Mouse (Mus musculus) frontal cortex, adult (tissue): Measurements from ENCODE around the gene Rpl12.

Experiments
- ATAC-seq: cut with Nextera tagmentation; 2 replicates; pipeline ENCODE4 v1.9.2; 2017; ENCODE audit warnings: mild to moderate bottlenecking, moderate library complexity, mixed read lengths; ENCODE audit not compliant: low TSS enrichment

The Rpl12 gene

DNA sequence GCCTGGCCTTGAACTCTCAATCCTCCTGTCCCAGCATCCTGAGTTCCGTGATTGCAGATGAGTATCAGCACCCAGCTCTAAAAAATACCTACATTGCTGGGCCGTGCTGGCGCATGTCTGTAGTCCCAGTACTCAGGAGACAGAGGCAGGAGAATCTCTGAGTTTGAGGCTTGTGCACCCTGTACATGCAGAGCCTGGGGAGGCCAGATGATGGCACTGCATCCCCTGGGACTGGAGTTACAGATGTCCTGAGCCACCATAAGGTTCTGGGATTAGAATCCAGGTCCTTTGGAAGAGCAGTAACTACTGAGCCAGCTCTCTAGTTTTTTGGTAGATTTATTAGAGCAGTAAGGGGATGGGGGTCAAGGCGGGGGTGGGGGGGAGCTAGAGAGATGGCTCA, 20.9 kb upstream of the Rpl12 start:
- ATAC-seq: no peak

DNA sequence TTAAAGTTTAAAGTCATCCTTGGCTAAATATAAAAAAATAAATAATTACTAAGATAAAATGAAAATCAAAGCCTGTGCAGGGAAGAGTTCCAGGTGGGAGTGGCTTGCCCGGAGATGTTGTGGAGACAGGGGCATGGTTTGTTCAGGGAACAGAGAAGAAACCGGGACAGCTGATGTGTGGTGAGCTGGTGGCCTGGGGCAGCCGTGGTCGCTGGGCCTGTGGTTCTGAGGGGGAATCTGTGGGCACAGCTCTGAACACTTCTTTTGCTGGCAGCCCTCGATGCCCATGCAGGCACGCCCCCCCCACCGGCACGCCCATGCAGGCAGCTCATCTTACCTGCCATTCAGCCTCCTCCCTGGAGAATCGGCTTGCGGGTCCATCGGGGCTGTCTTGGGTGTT, 13.9 kb upstream of the Rpl12 start:
- ATAC-seq: no peak

GRCm38 (mm10) chr2:32954581-32954980, 6.8 kb upstream of the Rpl12 start:
- no peak for ATAC-seq

GRCm38 (mm10) chr2:32957344-32957743, 4.0 kb upstream of the Rpl12 start:
- ATAC-seq: 0 out of 2 replicates have a peak, but pooled peaks have one; percentile 4

DNA sequence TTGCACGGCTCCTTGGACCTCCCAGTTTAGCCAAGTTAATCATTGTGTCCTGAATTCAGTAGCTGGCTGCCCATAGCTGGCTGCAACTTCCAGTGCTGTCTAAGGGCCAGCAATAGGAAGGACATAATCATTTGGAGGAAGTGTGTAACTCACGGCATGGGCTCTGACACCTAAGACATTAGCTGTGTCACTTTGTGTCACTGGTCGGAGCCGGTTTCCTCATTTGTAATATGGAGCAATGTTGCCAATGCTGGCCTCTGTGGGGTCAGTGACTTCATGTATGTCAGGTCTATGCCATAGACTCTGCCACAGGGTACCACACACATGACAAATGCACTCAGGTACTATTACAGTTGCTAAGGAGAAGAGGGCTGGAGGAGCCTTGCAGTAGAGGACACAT, 1.1 kb upstream of the Rpl12 start:
- no peak for ATAC-seq

DNA sequence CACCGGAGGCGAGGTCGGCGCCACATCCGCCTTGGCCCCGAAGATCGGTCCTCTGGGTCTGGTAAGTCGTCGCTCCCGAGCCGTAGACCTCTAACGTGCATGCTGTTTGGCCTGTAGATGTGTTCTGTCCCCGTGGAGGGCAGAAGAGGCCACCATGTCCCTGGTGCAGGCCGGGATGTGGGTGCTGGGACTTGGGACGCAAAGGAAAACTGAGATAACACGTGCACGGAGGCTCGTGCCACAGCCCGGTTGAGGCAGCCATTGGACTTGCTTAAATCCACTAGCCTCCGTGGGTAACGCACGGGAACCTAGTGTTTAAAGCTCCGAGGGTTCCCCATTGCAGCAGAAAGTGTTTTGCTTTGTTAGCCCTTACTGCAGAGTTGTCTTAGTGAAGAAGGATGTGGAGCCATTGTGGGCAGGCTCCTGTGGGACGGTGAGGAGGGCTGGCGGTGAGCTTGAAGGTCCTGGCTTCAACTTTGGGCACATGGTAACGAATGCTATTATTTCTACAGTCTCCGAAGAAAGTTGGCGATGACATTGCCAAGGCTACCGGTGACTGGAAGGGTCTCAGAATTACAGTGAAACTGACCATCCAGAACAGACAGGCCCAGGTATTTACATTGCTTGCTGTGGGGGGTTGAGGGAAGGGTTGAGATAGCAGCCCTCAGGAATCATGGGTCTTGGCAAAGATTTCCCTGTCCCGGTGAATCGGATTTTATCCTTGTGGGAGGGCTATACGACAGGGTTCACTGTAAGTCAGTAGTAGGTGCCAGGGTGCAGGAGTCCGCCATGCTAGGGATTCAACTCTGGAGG, 909 bp downstream of the Rpl12 start:
- no peak for ATAC-seq

DNA sequence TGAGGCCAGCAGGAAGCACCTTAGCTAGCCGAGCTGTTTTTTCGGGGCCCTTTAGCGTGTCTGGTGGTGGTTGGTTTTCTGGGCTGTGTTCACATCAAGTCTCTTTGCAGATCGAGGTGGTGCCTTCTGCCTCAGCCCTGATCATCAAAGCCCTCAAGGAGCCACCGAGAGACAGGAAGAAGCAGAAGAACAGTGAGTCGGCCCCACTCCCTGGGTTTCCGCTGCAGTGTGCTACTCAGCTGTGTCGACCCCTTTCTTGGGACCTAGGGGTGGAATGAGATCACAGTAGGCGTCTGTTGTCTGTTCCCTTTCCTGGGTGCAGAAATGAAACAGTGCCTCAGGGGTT, 1.5 kb downstream of the Rpl12 start:
- ATAC-seq: no peak

- no peak for ATAC-seq
These were observed 2.2 kb downstream of the Rpl12 start for GRCm38 (mm10) chr2:32963544-32963943.

DNA sequence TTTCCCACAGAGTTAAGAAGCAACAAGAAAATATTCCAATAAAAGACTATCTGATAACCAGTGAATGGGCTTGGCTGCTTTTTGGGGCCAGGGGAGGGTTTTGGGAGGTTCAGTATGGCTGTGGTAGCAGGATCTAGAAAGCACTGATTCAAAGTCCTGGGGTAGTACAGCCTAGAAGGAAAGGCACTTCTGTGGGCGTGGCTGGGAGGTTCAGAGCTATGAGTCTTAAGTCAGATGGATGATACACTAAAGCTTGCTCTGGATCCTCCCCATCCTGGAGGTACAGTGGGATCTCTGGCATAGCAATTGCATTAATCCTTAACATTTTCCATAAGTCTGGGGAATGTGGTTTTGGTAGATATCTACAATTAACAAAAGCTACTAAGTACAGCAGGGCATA, 2.6 kb downstream of the Rpl12 start:
- no peak for ATAC-seq

GRCm38 (mm10) chr2:32964659-32965457, 3.5 kb downstream of the Rpl12 start:
- ATAC-seq: no peak

- no peak for ATAC-seq
These were observed 4.3 kb downstream of the Rpl12 start for GRCm38 (mm10) chr2:32965511-32966183.

GRCm38 (mm10) chr2:32966184-32966688, 4.9 kb downstream of the Rpl12 start:
- no peak for ATAC-seq

- ATAC-seq: peak; percentile 70
These were observed 5.6 kb downstream of the Rpl12 start for GRCm38 (mm10) chr2:32966689-32967631.

DNA sequence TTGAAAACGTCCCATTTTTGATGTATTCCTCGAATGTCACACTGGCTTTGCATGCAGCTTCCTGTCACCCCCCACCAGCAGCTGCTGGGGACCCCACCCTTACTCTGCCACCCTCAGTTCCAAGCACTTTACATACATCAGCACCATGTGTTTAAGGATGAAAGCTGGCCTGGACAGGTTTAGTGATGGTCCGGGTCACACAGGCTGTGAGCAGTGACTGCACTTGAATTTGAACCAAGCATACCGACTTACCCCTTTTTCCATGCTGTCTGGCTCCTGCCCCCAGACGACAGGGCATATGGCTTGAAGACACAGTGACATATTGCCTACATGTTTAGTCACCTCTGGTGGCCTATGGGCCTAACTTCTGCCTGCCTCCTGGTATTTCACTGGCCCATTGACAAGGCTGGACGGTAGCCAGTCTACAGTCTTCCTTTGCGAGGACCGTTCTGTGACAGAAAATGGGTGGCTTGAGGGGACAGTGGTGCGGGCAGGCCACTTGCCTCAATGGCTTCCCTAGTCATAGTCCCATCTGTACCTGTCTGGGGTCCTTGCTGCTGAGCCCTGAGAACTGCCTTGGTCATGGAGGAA, 6.8 kb downstream of the Rpl12 start:
- ATAC-seq: no peak

DNA sequence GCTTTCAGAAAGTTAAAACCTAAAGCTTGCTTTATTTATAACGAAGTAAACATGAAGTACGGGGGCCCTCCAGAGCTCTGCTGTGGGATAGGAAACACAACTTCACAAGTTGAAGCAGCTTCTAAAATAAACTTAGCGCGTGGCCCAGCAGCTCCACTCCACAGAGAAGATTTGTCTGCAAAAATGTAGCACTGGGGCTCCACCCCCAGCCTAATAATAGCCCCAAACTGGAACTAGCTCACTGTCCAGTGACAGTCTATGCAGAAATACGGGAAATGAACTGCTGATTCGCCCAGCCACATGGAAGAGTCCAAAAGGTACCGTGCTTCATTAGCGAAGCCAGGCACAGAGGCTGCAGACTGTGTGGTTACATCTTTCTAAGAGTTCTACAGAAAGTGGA, 8.0 kb downstream of the Rpl12 start:
- ATAC-seq: peak; percentile 18; the same call in 1 of the 2 replicates

- ATAC-seq: no peak
These were observed 9.9 kb downstream of the Rpl12 start for GRCm38 (mm10) chr2:32971235-32971634.

DNA sequence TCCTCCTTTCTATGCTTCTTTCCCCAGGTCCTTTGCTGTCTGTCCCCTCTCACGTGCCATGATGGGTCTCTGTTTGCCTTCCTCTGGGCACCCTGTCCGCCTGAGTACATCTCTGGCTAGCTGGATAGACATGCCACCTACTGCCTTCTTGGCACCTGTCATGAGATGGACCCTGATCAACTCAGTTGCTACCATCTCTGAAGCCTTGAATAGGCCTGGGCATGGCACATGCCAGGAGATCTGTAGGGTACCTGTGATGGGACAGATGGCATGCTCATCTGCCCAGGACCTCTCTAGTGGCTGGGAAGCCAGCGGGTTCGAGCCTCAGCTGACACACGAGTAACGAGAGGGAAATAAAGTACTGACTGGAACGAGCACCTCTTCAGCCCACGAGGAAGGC, 12.9 kb downstream of the Rpl12 start:
- ATAC-seq: no peak

DNA sequence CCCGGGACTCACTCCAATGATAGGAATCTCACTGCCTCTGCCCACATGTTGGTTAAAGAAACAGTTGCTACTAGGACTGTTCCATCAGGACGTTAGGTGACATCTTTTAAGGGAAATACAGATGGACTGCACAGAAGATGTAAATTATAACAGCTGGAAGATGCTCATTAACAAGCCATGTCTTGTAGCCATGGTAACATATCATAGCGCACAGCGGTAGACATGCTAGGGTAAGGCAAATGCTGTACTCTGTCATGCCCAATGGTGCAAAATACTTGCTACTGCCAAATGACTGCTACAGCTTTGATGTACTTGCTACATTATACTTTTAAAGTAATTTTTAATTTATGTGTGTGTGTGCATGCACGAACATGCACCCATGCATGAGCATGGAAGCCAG, 15.8 kb downstream of the Rpl12 start:
- no peak for ATAC-seq

DNA sequence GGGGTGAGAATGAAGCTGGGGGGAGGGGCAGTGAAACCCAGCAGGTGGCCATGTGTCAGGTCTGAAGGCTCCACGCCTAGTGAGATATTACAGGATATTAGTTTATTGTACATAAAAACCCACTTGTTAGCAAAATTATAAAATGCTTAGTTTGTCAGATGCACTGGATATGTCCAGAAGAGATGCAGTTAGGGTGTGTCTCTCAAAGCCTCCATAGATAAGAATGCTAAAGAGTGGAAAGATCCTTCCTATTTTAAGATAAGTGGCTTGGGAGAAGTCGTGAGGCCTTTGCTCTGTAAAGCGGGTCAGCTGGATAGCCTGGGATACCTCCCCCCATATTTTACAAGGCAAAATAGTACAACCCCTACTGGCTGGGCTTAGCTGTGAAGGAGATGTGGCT, 17.3 kb downstream of the Rpl12 start:
- ATAC-seq: no peak

GRCm38 (mm10) chr2:32979675-32980074, 18.3 kb downstream of the Rpl12 start:
- no peak for ATAC-seq

GRCm38 (mm10) chr2:32981281-32981680, 19.9 kb downstream of the Rpl12 start:
- ATAC-seq: peak; percentile 33; the same call in 1 of the 2 replicates
